Mouse (Mus musculus): ENCODE results near the gene B3gnt9. TPM values are rescaled to one million over a fixed set of nuclear protein-coding genes. Genes with fewer than 3 reads are reported as not detected.

B3gnt9 gene
- polyA plus RNA-seq, 1 experiment from 2014 or later: 6.2 TPM

DNA sequence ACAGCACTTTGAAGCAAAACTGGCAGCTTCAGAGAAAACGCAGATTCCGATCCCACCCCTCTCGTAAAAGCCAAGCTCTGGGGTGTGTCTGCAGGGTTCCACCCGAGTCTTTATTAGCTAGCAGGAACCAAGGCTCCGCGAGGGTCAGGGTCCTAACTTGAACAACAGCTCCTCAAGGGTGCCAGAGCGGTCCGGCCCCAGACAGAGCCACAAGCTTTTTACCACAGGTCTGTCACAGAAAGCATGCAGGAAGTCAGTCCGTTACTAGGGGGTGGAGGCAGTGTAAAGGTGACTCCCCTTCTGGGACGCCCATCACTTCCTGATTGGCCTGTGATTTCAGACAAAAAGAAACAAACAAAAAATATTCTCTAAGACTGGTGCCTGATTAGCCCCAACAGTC lies 10.2 kb upstream of the B3gnt9 start:
- Histone ChIP-seq H3K4me1 (ENCODE audit: control insufficient read depth, insufficient read depth, low read length) (peaks cover 11% of the 10 kb centered on the region), H3K36me3 (ENCODE audit: control insufficient read depth, insufficient read depth, low read length) (no peaks in the 10 kb centered on the region), H3K9ac (replicated peaks; ENCODE audit: low read depth, low read length) (no peak overlapping the region), H3K4me3 (ENCODE audit: low read depth, low read length) (peak overlapping the region; percentile 62; the same call in 1 of the 2 replicates), H3K27ac (ENCODE audit: low read depth, low read length) (no peak overlapping the region), H3K4me2 (ENCODE audit: low read depth, low read length) (peak overlapping the region; percentile 80; the same call in 1 of the 2 replicates), H3K9me3 (ENCODE audit: control insufficient read depth, low read length) (no peaks in the 10 kb centered on the region), H3K27me3 (ENCODE audit: control insufficient read depth, insufficient read depth, low read length) (peaks cover 58% of the 10 kb centered on the region)
- no peak for ATAC-seq (ENCODE audit: low read depth)
- 6% methylated on average over 10 of the region's 10 CpGs for WGBS

DNA sequence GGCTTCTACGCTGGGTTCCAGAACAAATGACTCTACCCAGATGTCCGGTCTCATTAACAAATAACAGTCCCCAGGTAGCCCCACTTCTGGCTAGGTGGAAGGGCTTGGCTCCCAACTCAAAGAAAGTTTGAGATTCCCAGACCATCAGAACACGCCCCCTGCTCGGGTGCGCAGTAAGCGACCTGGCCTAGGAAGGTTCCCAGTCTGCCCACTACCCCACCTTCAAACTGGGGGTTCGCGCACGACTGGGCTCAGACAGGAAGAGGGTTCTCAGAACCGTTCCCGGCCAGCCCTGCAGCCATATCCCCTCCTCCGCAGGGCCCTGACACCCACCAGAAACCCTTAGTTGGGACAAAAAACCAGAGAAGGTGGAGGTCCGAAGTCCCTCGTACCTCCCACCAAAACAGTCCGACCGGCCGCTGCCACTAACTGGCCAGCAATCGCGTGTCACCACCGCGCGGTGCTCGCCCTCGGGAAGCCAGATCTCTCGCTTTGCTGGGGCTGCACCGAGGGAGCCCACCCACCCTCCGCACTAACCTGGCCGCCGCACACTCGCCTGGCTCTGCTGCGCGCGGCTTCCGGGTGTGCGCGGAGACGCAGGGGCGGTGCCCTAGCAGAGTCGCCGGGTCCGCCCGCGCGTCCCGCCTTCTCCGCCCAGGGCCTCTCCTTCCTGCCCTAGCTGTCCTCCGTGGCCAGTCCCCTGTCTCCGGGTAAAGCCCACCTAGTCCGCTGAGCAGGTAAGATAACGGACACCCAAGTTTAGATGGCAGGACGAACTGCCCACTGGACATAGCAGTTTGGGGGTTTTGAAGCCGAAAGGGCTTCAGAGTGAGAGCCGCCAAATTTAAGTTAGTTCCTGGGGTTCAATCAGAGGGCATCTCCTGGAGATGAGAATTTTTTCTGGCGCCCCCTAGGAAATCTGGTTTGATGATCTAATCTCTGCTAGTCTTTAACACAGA lies 9.3 kb upstream of the B3gnt9 start, which contains the start of the genes Tradd and Fbxl8:
Gene Tradd, minus strand, starts transcription at position 586 of the 959 bp plus-strand sequence.
Gene Fbxl8, plus strand, starts transcription at position 625 of the 959 bp plus-strand sequence.
- Histone ChIP-seq H3K27ac (ENCODE audit: low read depth, low read length) (no peak within 1 kb of the TSS), H3K4me3 (ENCODE audit: low read depth, low read length) (peak within 1 kb of the TSS; percentile 62), H3K4me2 (ENCODE audit: low read depth, low read length) (peak within 1 kb of the TSS; percentile 80), H3K9ac (replicated peaks; ENCODE audit: low read depth, low read length) (peak within 1 kb of the TSS; percentile 54), H3K36me3 (ENCODE audit: control insufficient read depth, insufficient read depth, low read length) (no peaks in the 10 kb centered on the region), H3K9me3 (ENCODE audit: control insufficient read depth, low read length) (no peaks in the 10 kb centered on the region), H3K4me1 (ENCODE audit: control insufficient read depth, insufficient read depth, low read length) (peaks cover 9% of the 10 kb centered on the region; the same call in 1 of the 2 replicates), H3K27me3 (ENCODE audit: control insufficient read depth, insufficient read depth, low read length) (peaks cover 58% of the 10 kb centered on the region)
- peak; percentile 13; the same call in 1 of the 2 replicates for ATAC-seq (ENCODE audit: low read depth)
- WGBS: 1% methylated on average over 54 of the region's 54 CpGs

DNA sequence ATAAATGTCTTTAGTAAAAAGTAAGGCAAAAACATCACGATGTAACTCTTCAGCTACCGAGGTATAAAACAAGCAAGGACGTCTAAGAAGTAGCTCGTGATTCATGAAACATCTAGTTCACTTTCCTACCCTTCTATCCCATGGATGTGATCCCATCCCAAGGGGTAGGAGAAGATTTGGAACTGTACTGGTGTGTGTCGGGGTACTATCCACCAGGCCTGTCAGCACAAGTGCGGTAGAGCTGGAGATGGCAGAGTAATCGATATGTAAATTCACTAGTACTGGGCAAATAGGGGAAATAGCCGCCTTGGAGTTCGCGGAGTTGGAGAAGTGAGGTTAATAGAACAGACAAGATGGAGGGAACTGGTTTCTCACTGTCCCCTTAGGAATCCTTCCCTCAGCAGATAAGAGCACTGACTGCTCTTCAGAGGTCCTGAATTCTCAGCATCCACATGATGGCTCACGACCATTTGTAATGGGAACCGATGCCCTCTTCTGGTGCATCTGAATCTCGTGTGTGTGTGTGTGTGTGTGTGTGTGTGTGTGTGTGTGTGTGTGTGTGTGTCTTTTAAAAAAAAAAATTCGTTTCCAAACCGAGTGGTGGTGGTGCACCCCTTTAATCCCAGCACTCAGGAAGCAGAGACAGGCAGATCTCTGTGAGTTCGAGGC lies 8.4 kb upstream of the B3gnt9 start:
- H3K9ac ChIP-seq (replicated peaks; ENCODE audit: low read depth, low read length): no peak overlapping the region
- H3K27ac ChIP-seq (ENCODE audit: low read depth, low read length): no peak overlapping the region
- no peak overlapping the region for H3K4me2 ChIP-seq (ENCODE audit: low read depth, low read length)
- H3K4me1 ChIP-seq (ENCODE audit: control insufficient read depth, insufficient read depth, low read length): peaks cover 3% of the 10 kb centered on the region; the same call in 1 of the 2 replicates
- H3K36me3 ChIP-seq (ENCODE audit: control insufficient read depth, insufficient read depth, low read length): no peaks in the 10 kb centered on the region
- H3K27me3 ChIP-seq (ENCODE audit: control insufficient read depth, insufficient read depth, low read length): peaks cover 65% of the 10 kb centered on the region
- ATAC-seq (ENCODE audit: low read depth): no peak
- H3K9me3 ChIP-seq (ENCODE audit: control insufficient read depth, low read length): no peaks in the 10 kb centered on the region
- 41% methylated on average over 16 of the region's 16 CpGs for WGBS
- H3K4me3 ChIP-seq (ENCODE audit: low read depth, low read length): no peak overlapping the region

DNA sequence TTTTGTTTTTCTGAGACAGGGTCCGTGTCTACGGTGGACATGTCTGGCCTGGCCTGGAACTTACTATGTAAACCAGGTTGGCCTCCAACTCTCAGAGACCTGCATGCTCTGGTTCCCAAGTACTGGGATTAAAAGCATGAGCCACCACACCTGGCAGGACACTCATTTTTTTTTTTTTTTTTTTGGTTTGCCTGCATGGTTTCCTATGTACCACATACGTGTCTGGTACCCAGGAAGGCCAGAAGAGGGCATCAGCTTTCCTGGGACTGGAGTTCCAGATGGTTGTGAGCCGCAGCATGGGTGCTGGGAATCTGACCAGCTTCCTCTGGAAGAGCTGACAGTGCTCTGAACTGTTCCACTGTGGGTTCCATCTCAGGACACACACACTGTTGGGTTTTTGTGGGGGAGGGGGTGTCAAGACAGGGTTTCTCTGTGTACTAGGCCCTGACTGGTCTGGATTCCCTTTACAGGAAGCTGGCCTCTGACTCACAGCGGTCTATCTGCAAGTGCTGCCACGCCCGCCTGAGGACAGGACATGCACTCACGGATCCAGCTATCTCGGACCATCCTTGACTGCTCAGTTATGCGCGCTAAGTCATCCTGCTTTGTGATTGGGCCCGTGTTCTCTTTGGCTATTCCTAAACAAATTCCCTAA lies 6.5 kb upstream of the B3gnt9 start:
- no peak for ATAC-seq (ENCODE audit: low read depth)
- peaks cover 59% of the 10 kb centered on the region for H3K27me3 ChIP-seq (ENCODE audit: control insufficient read depth, insufficient read depth, low read length)
- no peaks in the 10 kb centered on the region for H3K9me3 ChIP-seq (ENCODE audit: control insufficient read depth, low read length)
- no peak overlapping the region for H3K27ac ChIP-seq (ENCODE audit: low read depth, low read length)
- WGBS: 87% methylated on average over 12 of the region's 12 CpGs
- no peaks in the 10 kb centered on the region for H3K36me3 ChIP-seq (ENCODE audit: control insufficient read depth, insufficient read depth, low read length)
- H3K4me2 ChIP-seq (ENCODE audit: low read depth, low read length): no peak overlapping the region
- H3K9ac ChIP-seq (replicated peaks; ENCODE audit: low read depth, low read length): no peak overlapping the region
- H3K4me3 ChIP-seq (ENCODE audit: low read depth, low read length): no peak overlapping the region
- peaks cover 3% of the 10 kb centered on the region; the same call in 1 of the 2 replicates for H3K4me1 ChIP-seq (ENCODE audit: control insufficient read depth, insufficient read depth, low read length)

DNA sequence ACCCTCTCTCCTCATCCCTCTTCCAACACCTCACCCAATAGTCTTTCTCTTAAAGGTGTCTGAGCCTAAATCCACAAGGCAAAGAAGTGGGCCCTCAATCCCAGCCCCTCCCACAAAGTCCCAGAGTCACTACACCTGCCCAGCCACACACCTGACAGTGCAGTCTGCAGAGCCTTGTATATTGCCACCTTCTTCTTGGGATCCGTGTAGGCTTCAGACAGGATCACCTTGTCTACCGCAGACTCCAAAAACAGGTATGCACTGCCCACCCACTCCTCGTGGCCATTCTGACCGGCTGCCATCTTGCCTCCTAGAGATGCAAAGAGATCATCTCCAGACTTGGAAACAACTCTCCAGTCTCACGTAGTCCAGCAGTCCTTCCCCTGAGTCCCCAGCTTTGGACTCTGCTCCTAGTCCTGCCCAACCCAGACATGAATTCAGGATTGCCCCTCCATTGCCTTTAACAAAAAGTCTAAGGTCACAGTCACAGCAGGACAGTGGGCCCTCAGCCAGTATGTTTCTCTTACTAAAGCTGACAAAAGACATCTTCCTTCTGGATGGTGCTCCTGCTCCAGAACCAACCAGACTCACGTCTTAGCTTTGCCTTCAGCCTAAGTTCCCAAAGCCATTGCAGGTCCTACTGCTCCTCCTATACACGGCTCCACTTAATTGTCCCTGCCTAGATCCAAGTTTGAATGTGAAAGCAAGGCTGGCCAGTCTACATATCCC lies 5.6 kb upstream of the B3gnt9 start:
- H3K4me2 ChIP-seq (ENCODE audit: low read depth, low read length): no peak overlapping the region
- no peaks in the 10 kb centered on the region for H3K9me3 ChIP-seq (ENCODE audit: control insufficient read depth, low read length)
- no peaks in the 10 kb centered on the region for H3K36me3 ChIP-seq (ENCODE audit: control insufficient read depth, insufficient read depth, low read length)
- H3K4me3 ChIP-seq (ENCODE audit: low read depth, low read length): no peak overlapping the region
- H3K9ac ChIP-seq (replicated peaks; ENCODE audit: low read depth, low read length): no peak overlapping the region
- H3K27ac ChIP-seq (ENCODE audit: low read depth, low read length): no peak overlapping the region
- no peak for ATAC-seq (ENCODE audit: low read depth)
- peaks cover 57% of the 10 kb centered on the region for H3K27me3 ChIP-seq (ENCODE audit: control insufficient read depth, insufficient read depth, low read length)
- peaks cover 3% of the 10 kb centered on the region; the same call in 1 of the 2 replicates for H3K4me1 ChIP-seq (ENCODE audit: control insufficient read depth, insufficient read depth, low read length)
- 61% methylated on average over 7 of the region's 7 CpGs for WGBS

DNA sequence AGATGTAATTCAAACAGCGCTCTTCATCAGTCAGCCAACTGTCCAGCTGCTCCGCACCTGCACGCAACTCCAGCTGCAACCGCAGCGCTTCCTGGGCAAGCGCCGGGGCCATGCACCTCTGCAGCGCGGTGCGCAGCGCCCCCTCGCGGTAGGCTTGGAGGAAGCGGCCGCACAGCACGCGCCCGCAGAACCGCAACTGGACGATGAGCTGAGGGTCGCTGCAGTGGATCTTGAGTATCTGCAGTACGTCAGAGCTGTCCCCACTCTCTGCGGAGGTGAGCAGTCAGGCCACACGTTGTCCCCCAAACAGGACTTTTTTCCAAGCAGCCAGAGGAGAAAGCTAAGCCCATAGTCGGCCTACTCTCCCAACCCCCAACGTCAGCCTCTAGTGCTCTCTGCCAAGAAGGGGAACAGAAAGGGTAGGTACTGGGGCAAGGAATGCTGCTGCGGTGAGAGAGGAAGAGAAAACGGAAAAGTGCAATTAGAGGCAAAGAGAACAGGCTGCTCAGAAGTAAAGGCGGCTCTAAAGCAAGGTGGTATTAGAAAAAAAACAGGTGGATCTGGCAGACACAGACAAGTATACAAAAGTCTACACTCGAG lies 4.9 kb upstream of the B3gnt9 start:
- H3K27me3 ChIP-seq (ENCODE audit: control insufficient read depth, insufficient read depth, low read length): peaks cover 50% of the 10 kb centered on the region
- H3K9ac ChIP-seq (replicated peaks; ENCODE audit: low read depth, low read length): 0 out of 2 replicates have a peak overlapping the region, but pooled peaks have one; percentile 32
- peak overlapping the region; percentile 67 for H3K4me2 ChIP-seq (ENCODE audit: low read depth, low read length)
- H3K27ac ChIP-seq (ENCODE audit: low read depth, low read length): no peak overlapping the region
- peaks cover 3% of the 10 kb centered on the region; the same call in 1 of the 2 replicates for H3K4me1 ChIP-seq (ENCODE audit: control insufficient read depth, insufficient read depth, low read length)
- peak; percentile 72 for ATAC-seq (ENCODE audit: low read depth)
- no peaks in the 10 kb centered on the region for H3K9me3 ChIP-seq (ENCODE audit: control insufficient read depth, low read length)
- WGBS: 5% methylated on average over 30 of the region's 30 CpGs
- peak overlapping the region; percentile 27 for H3K4me3 ChIP-seq (ENCODE audit: low read depth, low read length)
- H3K36me3 ChIP-seq (ENCODE audit: control insufficient read depth, insufficient read depth, low read length): no peaks in the 10 kb centered on the region

DNA sequence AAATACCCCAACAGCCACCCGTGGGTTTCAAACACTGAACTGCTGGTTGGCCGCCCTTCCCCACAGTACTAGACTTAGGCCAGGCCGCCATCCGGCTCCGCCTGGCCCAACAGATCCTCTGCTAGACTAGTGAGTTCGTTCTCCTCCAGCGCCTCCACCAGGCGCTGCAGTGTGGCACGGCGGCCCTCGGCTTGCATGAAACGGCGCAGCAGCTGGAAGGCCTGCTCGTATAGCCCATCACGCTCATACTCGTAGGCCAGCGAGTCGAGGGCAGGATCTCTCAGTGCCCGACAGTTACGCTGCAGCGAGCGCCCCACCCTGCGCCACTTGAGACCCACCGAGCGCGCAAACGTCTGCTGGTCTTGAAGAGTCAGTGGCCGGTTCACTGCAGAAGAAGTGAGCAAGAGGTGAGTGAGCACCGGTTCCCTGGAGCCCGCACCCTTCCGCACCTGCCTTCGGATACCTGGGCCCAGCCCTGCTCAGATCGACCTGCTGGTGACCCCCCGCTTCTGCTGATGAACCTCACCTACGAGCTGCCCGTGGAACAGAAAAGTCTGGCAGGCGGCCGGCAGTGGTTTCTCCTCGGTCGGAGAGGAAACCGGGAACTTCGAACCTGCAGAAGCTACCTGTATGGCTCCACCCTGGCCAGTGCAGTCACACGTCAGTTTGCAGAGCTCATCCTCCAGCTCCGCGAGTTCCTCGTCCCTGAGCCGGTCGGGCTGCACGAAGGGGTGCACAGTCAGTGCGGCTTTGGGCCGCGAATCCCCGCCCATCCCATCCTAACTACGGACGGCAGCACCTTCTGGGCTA lies 4.2 kb upstream of the B3gnt9 start:
- Histone ChIP-seq H3K9me3 (ENCODE audit: control insufficient read depth, low read length) (no peaks in the 10 kb centered on the region), H3K27ac (ENCODE audit: low read depth, low read length) (no peak overlapping the region), H3K27me3 (ENCODE audit: control insufficient read depth, insufficient read depth, low read length) (peaks cover 50% of the 10 kb centered on the region), H3K4me3 (ENCODE audit: low read depth, low read length) (peak overlapping the region; percentile 27), H3K4me1 (ENCODE audit: control insufficient read depth, insufficient read depth, low read length) (peaks cover 7% of the 10 kb centered on the region; the same call in 1 of the 2 replicates), H3K4me2 (ENCODE audit: low read depth, low read length) (peak overlapping the region; percentile 67), H3K9ac (replicated peaks; ENCODE audit: low read depth, low read length) (peak overlapping the region; percentile 32; the same call in 1 of the 2 replicates), H3K36me3 (ENCODE audit: control insufficient read depth, insufficient read depth, low read length) (no peaks in the 10 kb centered on the region)
- ATAC-seq (ENCODE audit: low read depth): peak; percentile 50
- WGBS: 3% methylated on average over 55 of the region's 55 CpGs
